Mouse (Mus musculus) forebrain, embryonic 15.5 days (tissue): ENCODE data around the gene Fbrsl1. TPM values are rescaled to one million over a fixed set of nuclear protein-coding genes. Genes with fewer than 3 reads are reported as not detected.

Experiments used
- ATAC-seq: fragments of 200-750 bp; cut with Nextera tagmentation; replicated peaks from 2 replicates; pipeline ENCODE4 v1.8.0; 2017; ENCODE audit warnings: mild to moderate bottlenecking, moderate TSS enrichment, moderate library complexity
- H3K27ac ChIP-seq: fragments of 300-500 bp; sonication (generic); replicated peaks from 2 replicates; pipeline ENCODE4 v1.5.1; 2015; ENCODE audit warnings: mild to moderate bottlenecking, inconsistent platforms
- H3K27me3 ChIP-seq: fragments of 300-500 bp; sonication (generic); 2 replicates; pipeline ENCODE4 v1.6.1; 2015; ENCODE audit warnings: inconsistent platforms
- H3K36me3 ChIP-seq: fragments of 300-500 bp; sonication (generic); 2 replicates; pipeline ENCODE4 v1.6.1; 2015; ENCODE audit warnings: mild to moderate bottlenecking, inconsistent platforms
- H3K4me1 ChIP-seq: fragments of 300-500 bp; sonication (generic); 2 replicates; pipeline ENCODE4 v1.6.1; 2015; ENCODE audit warnings: inconsistent platforms
- H3K4me2 ChIP-seq: fragments of 300-500 bp; sonication (generic); replicated peaks from 2 replicates; pipeline ENCODE4 v1.6.1; 2015; ENCODE audit warnings: mild to moderate bottlenecking, inconsistent platforms
- H3K4me3 ChIP-seq: fragments of 300-500 bp; sonication (generic); 2 replicates; pipeline ENCODE4 v1.5.1; 2015; ENCODE audit warnings: mild to moderate bottlenecking, inconsistent platforms
- H3K9ac ChIP-seq: fragments of 300-500 bp; sonication (generic); replicated peaks from 2 replicates; pipeline ENCODE4 v1.6.1; 2015; ENCODE audit warnings: mild to moderate bottlenecking, inconsistent platforms
- H3K9me3 ChIP-seq: fragments of 300-500 bp; sonication (generic); 2 replicates; pipeline ENCODE4 v1.6.1; 2016; ENCODE audit warnings: inconsistent platforms
- WGBS: fragments of 180-500 bp; shearing (Covaris S2); methylation state at CpG from one replicate; pipeline ENCODE4 v1.1.7; 2015; ENCODE audit warnings: mixed read lengths; 5-methylcytosine and 5-hydroxymethylcytosine counted together
- polyA plus RNA-seq: library from polyadenylated mRNA; unstranded; fragments of >200 nt; fragmentation: Nextera tagmentation; extraction: Ambion mirVana; gene quantifications from 2 replicates; pipeline ENCODE4 v1.2.1, GENCODE M21; 2015

The Fbrsl1 gene
- polyA plus RNA-seq, 1 experiment from 2014 or later, result 26.4 TPM

GRCm38 (mm10) chr5:110342648-110343284, 105.5 kb downstream of the Fbrsl1 start, which contains the start of gene P2rx2:
Gene P2rx2 (minus strand): TSS chr5:110343212.
- ATAC-seq, result peak; percentile 65
- H3K27ac ChIP-seq, result no peak within 1 kb of the TSS
- peak within 1 kb of the TSS; percentile 51 for H3K4me3 ChIP-seq
- H3K4me1 ChIP-seq, result peaks cover 14% of the 10 kb centered on the region
- peak within 1 kb of the TSS; percentile 87 for H3K4me2 ChIP-seq
- no peaks in the 10 kb centered on the region for H3K36me3 ChIP-seq
- WGBS, result 1% methylated on average over 43 of the region's 43 CpGs
- peaks cover 20% of the 10 kb centered on the region; the same call in 1 of the 2 replicates for H3K27me3 ChIP-seq
- H3K9me3 ChIP-seq, result no peaks in the 10 kb centered on the region
- H3K9ac ChIP-seq, result peak within 1 kb of the TSS; percentile 53

- Histone ChIP-seq H3K27ac (no peak overlapping the region), H3K4me3 (no peak overlapping the region), H3K9ac (no peak overlapping the region), H3K36me3 (peaks cover 7% of the 10 kb centered on the region; the same call in 1 of the 2 replicates), H3K4me1 (peaks cover 14% of the 10 kb centered on the region), H3K27me3 (peaks cover 17% of the 10 kb centered on the region; the same call in 1 of the 2 replicates), H3K9me3 (no peaks in the 10 kb centered on the region), H3K4me2 (no peak overlapping the region)
- no peak for ATAC-seq
- WGBS, result 97% methylated on average over 2 of the region's 2 CpGs
These were observed 109.5 kb downstream of the Fbrsl1 start for GRCm38 (mm10) chr5:110338792-110339191.

- Histone ChIP-seq H3K9me3 (no peaks in the 10 kb centered on the region), H3K27ac (no peak overlapping the region), H3K27me3 (no peaks in the 10 kb centered on the region), H3K4me1 (no peaks in the 10 kb centered on the region), H3K4me2 (no peak overlapping the region), H3K9ac (no peak overlapping the region), H3K4me3 (no peak overlapping the region), H3K36me3 (peaks cover 6% of the 10 kb centered on the region; the same call in 1 of the 2 replicates)
- ATAC-seq, result no peak
- WGBS, result 94% methylated on average over 3 of the region's 3 CpGs
These were observed 117.8 kb downstream of the Fbrsl1 start for GRCm38 (mm10) chr5:110330508-110330907.

- Histone ChIP-seq H3K4me3 (no peak overlapping the region), H3K4me1 (no peaks in the 10 kb centered on the region), H3K9me3 (no peaks in the 10 kb centered on the region), H3K4me2 (no peak overlapping the region), H3K9ac (no peak overlapping the region), H3K27me3 (no peaks in the 10 kb centered on the region), H3K27ac (no peak overlapping the region), H3K36me3 (peaks cover 24% of the 10 kb centered on the region; the same call in 1 of the 2 replicates)
- WGBS, result 63% methylated on average over 3 of the region's 3 CpGs
- ATAC-seq, result no peak
These were observed 135.2 kb downstream of the Fbrsl1 start for GRCm38 (mm10) chr5:110313127-110313526.

Other genes starting within 250 kb of the Fbrsl1 start
- 26.9 and 28.6 TPM in 2 replicates for gene Ankle2, start 217.5 kb downstream of the Fbrsl1 start, polyA plus RNA-seq
- gene Pgam5, start 178.6 kb downstream of the Fbrsl1 start, polyA plus RNA-seq, result 105 and 107 TPM in 2 replicates
- gene Pxmp2, start 162.3 kb downstream of the Fbrsl1 start, polyA plus RNA-seq, result 6.3 and 8.4 TPM in 2 replicates
- gene Pole, start 162.2 kb downstream of the Fbrsl1 start, polyA plus RNA-seq, result 14.3 and 16.3 TPM in 2 replicates
- 5.7 and 6.8 TPM in 2 replicates for gene P2rx2, start 105.3 kb downstream of the Fbrsl1 start, polyA plus RNA-seq
- gene Lrcol1, start 103.8 kb downstream of the Fbrsl1 start, polyA plus RNA-seq, result not detected in 2 replicates
- gene Galnt9, start 95.9 kb upstream of the Fbrsl1 start, polyA plus RNA-seq, result 12.8 and 14.2 TPM in 2 replicates
- gene Noc4l, start 204.9 kb upstream of the Fbrsl1 start, polyA plus RNA-seq, result 44.4 and 50.5 TPM in 2 replicates
- 22.6 and 24.3 TPM in 2 replicates for gene Ddx51, start 204.9 kb upstream of the Fbrsl1 start, polyA plus RNA-seq